Mouse (Mus musculus) thymus, postnatal 25 days (tissue): ENCODE measurements around the gene Rgs8.

Source experiments
- DNase-seq: peaks from one replicate; pipeline ENCODE4 v3.0.0; 2022

Gene Rgs8

GRCm38 (mm10) chr1:153746728-153747127 lies 93.9 kb downstream of the Rgs8 start:
- peak; percentile 79 for DNase-seq

- no peak for DNase-seq
These were observed 95.2 kb downstream of the Rgs8 start for GRCm38 (mm10) chr1:153747861-153748530.

- peak; percentile 71 for DNase-seq
These were observed 95.7 kb downstream of the Rgs8 start for GRCm38 (mm10) chr1:153748549-153748948.

GRCm38 (mm10) chr1:153749211-153749801 lies 96.5 kb downstream of the Rgs8 start, which contains the start of gene Rnasel:
Gene Rnasel (plus strand): TSS chr1:153749426.
- DNase-seq, result peak; percentile 77
